Mouse (Mus musculus) activated CD4-positive, CD25-positive, alpha-beta regulatory T cell, adult 9 weeks (primary cell): ENCODE measurements around the gene Ccdc151. TPM values are rescaled to one million over a fixed set of nuclear protein-coding genes. Genes with fewer than 3 reads are reported as not detected.

Experiments used
- polyA plus RNA-seq: library from polyadenylated mRNA; unstranded; fragments of 100-300 nt; shearing (Covaris generic); gene quantifications from one replicate; pipeline ENCODE4 v1.2.1, GENCODE M21; 2017

Ccdc151 gene
- not detected for polyA plus RNA-seq

GRCm38 (mm10) chr9:22002194-22003162, at the start of gene Ccdc151, which contains the start of gene Prkcsh:
Gene Ccdc151 (minus strand): TSS chr9:22002634.
Gene Prkcsh (plus strand): TSS chr9:22002806.

GRCm38 (mm10) chr9:22051958-22052254, 49.5 kb upstream of the Ccdc151 start, which contains the start of gene Elavl3:
Gene Elavl3 (minus strand): TSS chr9:22052023.

GRCm38 (mm10) chr9:21989230-21990110, 13.0 kb downstream of the Ccdc151 start, which contains the start of gene Rgl3:
Gene Rgl3 (minus strand): TSS chr9:21989446.

GRCm38 (mm10) chr9:21963417-21963816, 39.0 kb downstream of the Ccdc151 start, which contains the start of gene Epor:
Gene Epor (minus strand): TSS chr9:21963506.

GRCm38 (mm10) chr9:21955570-21956281, 46.7 kb downstream of the Ccdc151 start, which contains the start of gene Swsap1:
Gene Swsap1 (plus strand): TSS chr9:21955755.

Other genes with a start within 250 kb of the Ccdc151 start
- gene Spc24, start 242.3 kb downstream of the Ccdc151 start, polyA plus RNA-seq: 11.6 TPM
- gene Kank2, start 203.9 kb downstream of the Ccdc151 start, polyA plus RNA-seq: not detected
- gene Angptl8, start 167.1 kb downstream of the Ccdc151 start, polyA plus RNA-seq: not detected
- 4.0 TPM for gene Dock6, start 150.0 kb downstream of the Ccdc151 start, polyA plus RNA-seq
- 11.8 TPM for gene Rab3d, start 84.4 kb downstream of the Ccdc151 start, polyA plus RNA-seq
- gene Ccdc159, start 75.2 kb downstream of the Ccdc151 start, polyA plus RNA-seq: 0.42 TPM
- gene Tmem205, start 75.1 kb downstream of the Ccdc151 start, polyA plus RNA-seq: 5.5 TPM
- 1.8 TPM for gene Plppr2, start 65.6 kb downstream of the Ccdc151 start, polyA plus RNA-seq
- gene Swsap1, start 46.9 kb downstream of the Ccdc151 start, polyA plus RNA-seq: 9.2 TPM
- 1.1 TPM for gene Epor, start 39.1 kb downstream of the Ccdc151 start, polyA plus RNA-seq
- gene Rgl3, start 13.2 kb downstream of the Ccdc151 start, polyA plus RNA-seq: not detected
- 102 TPM for gene Prkcsh, start 172 bp upstream of the Ccdc151 start, polyA plus RNA-seq
- gene Elavl3, start 49.4 kb upstream of the Ccdc151 start, polyA plus RNA-seq: not detected
- not detected for gene Gm49318, start 68.6 kb upstream of the Ccdc151 start, polyA plus RNA-seq
- 6.0 TPM for gene Zfp653, start 68.7 kb upstream of the Ccdc151 start, polyA plus RNA-seq
- gene Ecsit, start 82.8 kb upstream of the Ccdc151 start, polyA plus RNA-seq: 44.4 TPM
- gene Cnn1, start 96.6 kb upstream of the Ccdc151 start, polyA plus RNA-seq: not detected
- 90.5 TPM for gene Elof1, start 114.5 kb upstream of the Ccdc151 start, polyA plus RNA-seq
- 236 TPM for gene Acp5, start 133.1 kb upstream of the Ccdc151 start, polyA plus RNA-seq
- 39.5 TPM for gene Pigyl, start 154.2 kb upstream of the Ccdc151 start, polyA plus RNA-seq
- not detected for gene Zfp872, start 185.5 kb upstream of the Ccdc151 start, polyA plus RNA-seq
- 57.0 TPM for gene Zfp809, start 223.1 kb upstream of the Ccdc151 start, polyA plus RNA-seq